Mouse (Mus musculus) heart, embryonic 16.5 days (tissue): Measurements from ENCODE around the gene Zfp605. TPM values are rescaled to one million over a fixed set of nuclear protein-coding genes. Genes with fewer than 3 reads are reported as not detected.

Experiments
- ATAC-seq: fragments of 200-750 bp; cut with Nextera tagmentation; replicated peaks from 2 replicates; pipeline ENCODE4 v1.8.0; 2017; ENCODE audit warnings: moderate number of reproducible peaks; ENCODE audit not compliant: insufficient read depth, low FRiP score; ENCODE audit errors: extremely low read depth
- H3K27ac ChIP-seq: fragments of 300-500 bp; sonication (generic); 2 replicates; pipeline ENCODE4 v1.5.1; 2014; ENCODE audit warnings: mild to moderate bottlenecking, low read length, control low read depth, moderate library complexity
- H3K27me3 ChIP-seq: fragments of 300-500 bp; sonication (generic); 2 replicates; pipeline ENCODE4 v1.6.1; 2014; ENCODE audit warnings: low read length, mixed read lengths; ENCODE audit not compliant: control insufficient read depth, insufficient read depth
- H3K36me3 ChIP-seq: fragments of 300-500 bp; sonication (generic); 2 replicates; pipeline ENCODE4 v1.6.1; 2014; ENCODE audit not compliant: control insufficient read depth, insufficient read depth
- H3K4me1 ChIP-seq: fragments of 300-500 bp; sonication (generic); 2 replicates; pipeline ENCODE4 v1.6.1; 2014; ENCODE audit warnings: low read length, mixed read lengths; ENCODE audit not compliant: control insufficient read depth, insufficient read depth
- H3K4me2 ChIP-seq: fragments of 300-500 bp; sonication (generic); 2 replicates; pipeline ENCODE4 v1.6.1; 2014; ENCODE audit warnings: low read depth, mild to moderate bottlenecking, control low read depth, low read length
- H3K4me3 ChIP-seq: fragments of 300-500 bp; sonication (generic); 2 replicates; pipeline ENCODE4 v1.5.1; 2014; ENCODE audit warnings: mild to moderate bottlenecking, control low read depth, low read length
- H3K9ac ChIP-seq: fragments of 300-500 bp; sonication (generic); 2 replicates; pipeline ENCODE4 v1.6.1; 2014; ENCODE audit warnings: low read length, control low read depth
- H3K9me3 ChIP-seq: fragments of 300-500 bp; sonication (generic); replicated peaks from 2 replicates; pipeline ENCODE4 v1.6.1; 2016; ENCODE audit warnings: low read length; ENCODE audit not compliant: control insufficient read depth
- WGBS: fragments of 180-500 bp; shearing (Covaris S2); extraction: QIAGEN DNeasy Blood & Tissue Kit; methylation state at CpG from one replicate; pipeline ENCODE4 v1.1.7; 2014; 5-methylcytosine and 5-hydroxymethylcytosine counted together
- polyA plus RNA-seq: library from polyadenylated mRNA; unstranded; fragments of >200 nt; fragmentation: Nextera tagmentation; extraction: Ambion mirVana; gene quantifications from 2 replicates; pipeline ENCODE4 v1.2.1, GENCODE M21; 2015

The Zfp605 gene
- polyA plus RNA-seq, 1 experiment from 2014 or later, result 2.7 TPM

DNA sequence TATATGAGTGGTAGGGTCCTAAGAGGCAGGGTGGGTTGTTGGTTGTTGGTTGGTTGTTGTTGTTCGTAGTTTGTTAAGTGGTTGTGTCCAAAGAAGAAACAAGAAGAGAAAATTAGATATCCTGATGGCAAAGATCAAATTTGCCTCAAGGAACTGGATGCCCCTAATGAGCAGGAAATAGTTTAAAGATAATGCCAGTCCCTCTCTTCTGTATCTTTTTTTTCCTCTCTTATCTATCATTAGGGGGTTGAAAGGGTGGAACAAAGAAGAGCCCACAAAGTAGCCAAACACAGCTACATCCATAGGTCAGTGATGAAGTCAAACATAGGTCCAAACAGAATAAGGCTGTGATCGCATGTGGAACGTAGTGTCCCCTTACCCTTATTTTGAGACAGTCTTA is 29.4 kb downstream of the Zfp605 start:
- H3K4me3 ChIP-seq, result no peak overlapping the region
- 0 out of 2 replicates have a peak, but pooled peaks cover 2% of the 10 kb centered on the region for H3K4me1 ChIP-seq
- 94% methylated on average over 3 of the region's 3 CpGs for WGBS
- H3K36me3 ChIP-seq, result peaks cover 11% of the 10 kb centered on the region; the same call in 1 of the 2 replicates
- no peak overlapping the region for H3K4me2 ChIP-seq
- no peaks in the 10 kb centered on the region for H3K27me3 ChIP-seq
- ATAC-seq, result no peak
- no peak overlapping the region for H3K27ac ChIP-seq
- no peak overlapping the region for H3K9ac ChIP-seq
- H3K9me3 ChIP-seq, result peaks cover 8% of the 10 kb centered on the region

DNA sequence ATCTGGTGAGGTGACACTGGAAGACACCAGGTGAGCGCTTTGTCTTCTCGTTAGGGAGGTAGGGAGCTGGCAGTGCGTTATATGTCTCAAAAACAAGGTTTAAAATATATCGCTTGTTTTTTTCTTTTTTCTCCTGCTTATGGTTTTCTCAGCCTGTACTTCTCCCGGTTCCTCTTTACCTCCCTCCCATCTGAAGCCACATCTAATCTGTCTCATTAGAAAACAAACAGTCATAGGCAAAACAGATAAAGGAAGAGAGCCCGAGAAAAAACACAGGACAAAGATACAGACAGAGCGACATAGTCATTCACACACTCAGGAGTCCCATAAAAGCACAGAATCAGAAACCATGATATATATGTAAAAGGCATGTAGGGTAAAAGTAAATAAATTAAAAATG is 30.5 kb downstream of the Zfp605 start:
- Histone ChIP-seq H3K27ac (no peak overlapping the region), H3K36me3 (peaks cover 17% of the 10 kb centered on the region; the same call in 1 of the 2 replicates), H3K27me3 (no peaks in the 10 kb centered on the region), H3K9ac (no peak overlapping the region), H3K4me1 (0 out of 2 replicates have a peak, but pooled peaks cover 2% of the 10 kb centered on the region), H3K4me3 (no peak overlapping the region), H3K4me2 (no peak overlapping the region), H3K9me3 (no peaks in the 10 kb centered on the region)
- ATAC-seq, result no peak
- WGBS, result 85% methylated on average over 7 of the region's 7 CpGs

DNA sequence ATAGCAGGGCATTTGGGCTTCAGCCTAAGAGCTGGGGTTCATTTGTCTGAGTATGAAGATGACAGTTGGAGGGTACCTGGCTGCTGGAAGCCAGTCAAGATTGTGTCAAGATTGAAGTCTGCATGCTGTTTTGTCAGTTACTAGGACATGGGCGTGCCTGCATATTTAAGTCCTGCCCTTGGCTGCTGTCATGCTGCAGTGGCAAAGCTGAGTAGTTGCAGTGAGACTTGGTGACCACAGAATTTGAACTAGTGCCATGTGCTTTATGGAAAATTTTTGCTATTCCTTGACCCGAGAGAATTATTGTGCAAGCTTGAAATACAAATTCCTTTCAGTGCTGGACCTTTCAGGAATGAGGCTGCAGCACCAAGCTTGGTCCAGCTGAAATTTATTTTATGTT is 32.4 kb downstream of the Zfp605 start:
- peaks cover 26% of the 10 kb centered on the region for H3K36me3 ChIP-seq
- WGBS, result 93% methylated on average over 2 of the region's 2 CpGs
- ATAC-seq, result no peak

DNA sequence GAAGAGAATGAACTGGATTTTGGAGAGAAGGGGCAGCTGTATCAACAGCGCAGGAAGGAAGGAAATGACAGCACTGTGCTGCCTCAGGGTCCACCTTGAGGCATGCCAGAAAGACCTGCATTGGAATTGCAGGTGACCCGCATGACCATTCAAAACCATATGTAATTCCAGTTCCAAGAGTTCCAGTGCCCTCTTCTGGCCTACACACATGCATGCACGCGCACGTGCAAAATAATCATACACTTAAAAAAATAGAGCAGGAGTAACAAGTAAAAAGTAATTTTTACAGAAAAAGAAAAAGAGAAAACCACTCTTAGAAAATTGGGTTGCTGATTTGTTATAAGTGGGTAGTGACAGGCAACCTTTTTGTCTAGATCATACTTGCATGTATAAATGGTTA is 33.1 kb downstream of the Zfp605 start:
- no peaks in the 10 kb centered on the region for H3K9me3 ChIP-seq
- H3K4me2 ChIP-seq, result no peak overlapping the region
- no peaks in the 10 kb centered on the region for H3K4me1 ChIP-seq
- peaks cover 29% of the 10 kb centered on the region for H3K36me3 ChIP-seq
- no peak overlapping the region for H3K4me3 ChIP-seq
- no peak overlapping the region for H3K27ac ChIP-seq
- no peak for ATAC-seq
- no peaks in the 10 kb centered on the region for H3K27me3 ChIP-seq
- 89% methylated on average over 5 of the region's 5 CpGs for WGBS
- H3K9ac ChIP-seq, result no peak overlapping the region

More for the DNA sequence above, 32.4 kb downstream of the Zfp605 start:
- H3K4me1 ChIP-seq, result no peaks in the 10 kb centered on the region
- no peak overlapping the region for H3K4me3 ChIP-seq
- no peaks in the 10 kb centered on the region for H3K9me3 ChIP-seq
- no peaks in the 10 kb centered on the region for H3K27me3 ChIP-seq
- H3K27ac ChIP-seq, result no peak overlapping the region
- no peak overlapping the region for H3K4me2 ChIP-seq
- H3K9ac ChIP-seq, result no peak overlapping the region

DNA sequence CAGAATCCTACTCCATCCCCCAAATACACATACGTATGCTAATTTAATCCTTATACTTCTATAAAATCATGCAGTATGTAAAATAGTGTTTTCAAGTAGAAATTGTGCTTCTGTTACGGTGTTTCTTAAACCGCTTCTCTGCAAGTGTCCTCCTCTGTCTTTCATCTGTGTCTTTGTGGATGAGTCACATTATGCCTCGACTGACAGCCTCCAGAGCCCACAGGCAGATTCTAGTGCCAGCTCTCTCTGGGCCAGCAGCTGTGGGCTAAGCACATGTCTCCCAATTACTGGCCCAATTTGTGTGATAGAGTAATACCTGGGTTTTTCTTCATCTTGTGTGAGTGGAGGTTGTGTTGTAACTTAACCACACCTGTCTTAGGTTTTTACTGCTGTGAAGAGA is 59.5 kb downstream of the Zfp605 start:
- H3K4me3 ChIP-seq, result no peak overlapping the region
- no peak overlapping the region for H3K27ac ChIP-seq
- no peaks in the 10 kb centered on the region for H3K9me3 ChIP-seq
- ATAC-seq, result no peak
- H3K9ac ChIP-seq, result no peak overlapping the region
- H3K36me3 ChIP-seq, result peaks cover 48% of the 10 kb centered on the region
- no peaks in the 10 kb centered on the region for H3K4me1 ChIP-seq
- H3K27me3 ChIP-seq, result no peaks in the 10 kb centered on the region
- WGBS, result 92% methylated on average over 4 of the region's 4 CpGs
- H3K4me2 ChIP-seq, result no peak overlapping the region

DNA sequence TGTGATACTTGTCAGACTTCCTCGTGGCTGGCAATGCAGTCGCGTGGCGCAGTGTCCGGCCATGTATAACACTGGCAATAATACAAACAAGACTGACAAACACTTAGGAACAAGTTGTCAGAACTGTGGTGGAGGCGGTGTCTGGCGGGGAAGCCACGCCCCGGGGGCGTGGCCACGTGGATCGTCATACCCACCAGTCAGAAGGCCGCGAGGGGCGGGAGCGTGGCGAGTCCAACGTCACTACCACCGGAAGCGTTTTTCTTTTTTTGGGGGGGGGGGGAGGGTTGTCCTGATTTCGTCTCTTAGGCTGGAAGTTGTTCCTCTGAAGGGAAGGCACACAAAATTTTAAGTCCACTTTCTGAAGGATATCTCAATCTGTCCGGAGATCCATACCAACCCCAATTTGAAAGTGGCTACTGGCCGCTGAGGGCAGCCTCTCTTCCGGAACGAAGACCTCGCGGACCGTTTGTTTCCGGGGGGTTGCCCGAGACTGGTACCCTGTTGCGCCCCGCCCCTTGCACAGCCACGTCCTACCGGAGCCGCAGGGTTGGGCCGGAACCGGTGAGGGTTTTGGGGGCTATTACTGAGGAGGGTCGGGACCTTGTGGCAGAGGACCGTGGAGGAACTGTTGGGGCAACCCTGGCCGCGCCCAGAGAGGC is 66.6 kb downstream of the Zfp605 start, which contains the start of gene Golga3:
Gene Golga3 (plus strand): TSS at position 340 of the 659 bp plus-strand sequence.
- Histone ChIP-seq H3K4me1 (peaks cover 16% of the 10 kb centered on the region), H3K4me3 (peak within 1 kb of the TSS; percentile 86), H3K36me3 (peaks cover 2% of the 10 kb centered on the region; the same call in 1 of the 2 replicates), H3K4me2 (peak within 1 kb of the TSS; percentile 89), H3K27me3 (no peaks in the 10 kb centered on the region), H3K27ac (peak within 1 kb of the TSS; percentile 51), H3K9ac (peak within 1 kb of the TSS; percentile 85), H3K9me3 (no peaks in the 10 kb centered on the region)
- 0% methylated on average over 41 of the region's 41 CpGs for WGBS
- ATAC-seq, result peak; percentile 99

DNA sequence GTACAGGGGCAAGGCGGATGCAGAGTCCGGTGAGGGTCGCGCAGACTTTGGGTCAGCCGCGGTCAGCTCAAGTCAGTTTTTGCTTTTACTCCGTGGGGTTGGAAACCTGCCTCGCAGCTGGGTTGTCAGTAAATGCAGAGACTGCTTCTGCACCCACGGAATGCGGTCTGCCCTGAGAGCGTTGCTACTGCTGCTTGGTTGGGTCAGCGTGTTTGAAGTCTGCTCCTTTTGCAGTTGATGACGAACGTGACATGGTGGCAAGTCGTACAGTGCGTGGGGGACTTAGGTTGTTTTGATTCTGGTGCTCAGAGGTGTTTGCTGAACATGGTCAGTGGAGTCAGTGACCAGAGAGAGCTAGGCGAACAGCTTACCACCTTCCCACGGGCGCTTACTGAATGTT is 67.1 kb downstream of the Zfp605 start:
- Histone ChIP-seq H3K36me3 (peaks cover 4% of the 10 kb centered on the region; the same call in 1 of the 2 replicates), H3K4me3 (peak overlapping the region; percentile 86), H3K9me3 (no peaks in the 10 kb centered on the region), H3K9ac (peak overlapping the region; percentile 85), H3K4me2 (peak overlapping the region; percentile 89), H3K27ac (peak overlapping the region; percentile 38), H3K27me3 (no peaks in the 10 kb centered on the region), H3K4me1 (peaks cover 21% of the 10 kb centered on the region)
- WGBS, result 2% methylated on average over 19 of the region's 19 CpGs
- ATAC-seq, result peak; percentile 2; the same call in 1 of the 2 replicates

DNA sequence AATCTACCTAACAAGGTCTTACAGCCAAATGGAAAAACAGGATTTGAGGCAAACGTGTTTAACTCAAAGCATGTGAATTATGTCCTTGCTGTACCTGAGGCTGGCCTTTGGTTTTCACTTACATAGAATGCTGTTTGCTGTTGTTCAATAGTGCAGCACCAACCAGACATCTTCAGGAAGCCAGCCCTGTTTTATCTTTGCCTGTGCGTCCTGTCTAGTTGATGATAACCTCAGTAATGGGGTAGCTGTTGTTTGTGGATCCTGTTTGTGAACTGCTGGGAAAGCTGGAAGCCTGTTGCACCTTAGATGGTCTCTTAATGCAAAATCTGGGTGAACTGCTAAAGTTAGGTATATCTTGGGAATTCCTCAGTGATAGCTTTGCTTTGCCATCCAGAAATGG is 68.7 kb downstream of the Zfp605 start:
- no peak overlapping the region for H3K4me2 ChIP-seq
- WGBS, result 70% methylated on average over 2 of the region's 2 CpGs
- H3K36me3 ChIP-seq, result peaks cover 14% of the 10 kb centered on the region
- H3K4me1 ChIP-seq, result peaks cover 21% of the 10 kb centered on the region
- H3K4me3 ChIP-seq, result no peak overlapping the region
- no peak for ATAC-seq
- H3K9me3 ChIP-seq, result no peaks in the 10 kb centered on the region
- no peaks in the 10 kb centered on the region for H3K27me3 ChIP-seq
- no peak overlapping the region for H3K27ac ChIP-seq
- no peak overlapping the region; the same call in 1 of the 2 replicates for H3K9ac ChIP-seq
